Mouse (Mus musculus): Measurements from ENCODE around the gene Tbc1d22a. TPM values are rescaled to one million over a fixed set of nuclear protein-coding genes. Genes with fewer than 3 reads are reported as not detected.

Gene Tbc1d22a
- polyA plus RNA-seq, 1 experiment = 16.3 TPM

DNA sequence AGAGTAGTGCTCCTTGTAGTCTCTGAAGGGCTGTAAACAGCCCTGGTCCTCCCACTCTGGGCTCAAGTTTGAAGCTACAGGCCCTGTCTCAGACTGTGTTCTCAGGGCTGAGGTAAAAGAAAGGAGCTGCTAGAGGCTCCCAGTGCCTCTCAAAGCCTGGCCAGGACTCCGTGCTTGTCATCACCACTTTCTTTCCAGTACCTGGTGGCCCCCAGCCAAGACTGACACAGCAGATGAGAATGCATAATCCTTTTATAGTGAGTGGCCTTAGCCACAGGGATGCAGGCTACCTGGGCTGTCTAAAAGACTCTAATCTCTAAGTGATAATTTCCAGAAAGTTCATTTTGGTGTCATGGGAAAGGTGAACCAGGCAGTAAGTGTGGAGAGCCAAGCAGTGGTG is 54.3 kb downstream of the Tbc1d22a start:
- no peak for TF ChIP-seq CTCF (IDR thresholded peaks at IDR 0.05; ENCODE audit: control insufficient read depth, insufficient read depth, low read length)
- Histone ChIP-seq H3K4me3 (replicated peaks; ENCODE audit: control insufficient read depth, low read depth, low read length) (no peak overlapping the region), H3K4me1 (ENCODE audit: control insufficient read depth, insufficient read depth, low read length) (peaks cover 4% of the 10 kb centered on the region), H3K27ac (ENCODE audit: control insufficient read depth, insufficient read depth, low read depth, low read length, poor library complexity) (no peak overlapping the region)
- WGBS = 68% methylated on average over 1 of the region's 1 CpGs

DNA sequence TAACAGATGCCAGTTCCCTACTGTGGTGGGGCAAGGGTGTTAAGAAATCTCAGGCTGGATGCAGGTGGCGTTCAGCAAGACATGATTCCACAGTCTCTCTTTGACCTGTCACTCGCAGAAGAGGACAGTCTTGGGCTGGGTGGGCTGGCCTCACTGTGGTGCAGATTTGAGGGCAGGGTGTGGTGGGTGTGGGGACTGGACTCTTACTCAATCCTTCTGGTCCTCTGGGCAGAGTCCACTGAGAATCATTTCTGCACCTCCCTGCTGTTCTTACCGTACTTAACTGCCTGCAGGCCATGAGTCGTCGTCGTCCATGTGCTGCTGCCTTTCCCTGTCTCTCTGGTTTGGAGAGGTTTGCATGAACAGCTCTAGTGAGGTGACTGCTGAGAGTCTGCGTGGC is 61.5 kb downstream of the Tbc1d22a start:
- WGBS = 60% methylated on average over 7 of the region's 7 CpGs
- H3K27ac ChIP-seq (ENCODE audit: control insufficient read depth, insufficient read depth, low read depth, low read length, poor library complexity) = no peak overlapping the region
- H3K4me3 ChIP-seq (replicated peaks; ENCODE audit: control insufficient read depth, low read depth, low read length) = no peak overlapping the region
- H3K4me1 ChIP-seq (ENCODE audit: control insufficient read depth, insufficient read depth, low read length) = peaks cover 10% of the 10 kb centered on the region
- no peak for TF ChIP-seq CTCF (IDR thresholded peaks at IDR 0.05; ENCODE audit: control insufficient read depth, insufficient read depth, low read length)
- TF ChIP-seq POLR2A (IDR thresholded peaks at IDR 0.05; ENCODE audit: borderline replicate concordance, control insufficient read depth, low read depth, low read length) = no peak

DNA sequence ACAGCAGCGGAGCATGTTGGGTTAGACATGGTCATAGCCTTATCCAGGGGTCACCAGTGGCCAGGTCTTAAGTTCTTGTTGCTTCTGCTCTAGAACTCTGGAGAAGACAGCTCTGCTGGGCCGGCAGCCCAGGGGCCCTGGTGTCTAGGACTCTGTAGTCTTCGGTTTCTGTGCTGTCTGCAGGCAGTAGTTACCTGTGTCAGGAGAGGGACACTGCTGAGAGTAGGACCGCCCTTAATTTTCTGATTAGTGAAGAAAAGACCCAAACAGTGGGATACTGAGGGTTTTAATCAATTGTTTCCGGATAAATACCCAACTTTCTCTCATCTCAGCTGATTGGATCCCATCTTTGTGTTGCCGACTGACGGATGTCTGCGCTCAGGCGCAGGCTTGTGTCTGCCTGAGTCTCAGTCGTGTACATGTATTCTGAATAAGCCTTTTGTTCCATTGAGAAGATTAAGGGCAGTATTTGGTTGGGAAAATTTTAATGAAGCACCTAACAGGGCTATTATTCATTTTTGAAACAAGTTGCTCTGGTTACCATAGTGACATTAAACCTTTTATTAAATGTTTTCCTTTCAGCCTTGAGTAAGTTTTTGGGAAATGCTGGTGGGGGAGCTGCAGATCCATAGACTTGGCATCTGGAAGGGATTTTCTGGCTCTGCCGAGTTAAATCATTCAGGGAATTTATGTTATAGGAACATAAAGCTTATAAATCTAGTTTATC is 62.4 kb downstream of the Tbc1d22a start:
- WGBS = 85% methylated on average over 11 of the region's 11 CpGs
- no peak for TF ChIP-seq POLR2A (IDR thresholded peaks at IDR 0.05; ENCODE audit: borderline replicate concordance, control insufficient read depth, low read depth, low read length)
- no peak for TF ChIP-seq CTCF (IDR thresholded peaks at IDR 0.05; ENCODE audit: control insufficient read depth, insufficient read depth, low read length)
- H3K4me1 ChIP-seq (ENCODE audit: control insufficient read depth, insufficient read depth, low read length) = peaks cover 10% of the 10 kb centered on the region

DNA sequence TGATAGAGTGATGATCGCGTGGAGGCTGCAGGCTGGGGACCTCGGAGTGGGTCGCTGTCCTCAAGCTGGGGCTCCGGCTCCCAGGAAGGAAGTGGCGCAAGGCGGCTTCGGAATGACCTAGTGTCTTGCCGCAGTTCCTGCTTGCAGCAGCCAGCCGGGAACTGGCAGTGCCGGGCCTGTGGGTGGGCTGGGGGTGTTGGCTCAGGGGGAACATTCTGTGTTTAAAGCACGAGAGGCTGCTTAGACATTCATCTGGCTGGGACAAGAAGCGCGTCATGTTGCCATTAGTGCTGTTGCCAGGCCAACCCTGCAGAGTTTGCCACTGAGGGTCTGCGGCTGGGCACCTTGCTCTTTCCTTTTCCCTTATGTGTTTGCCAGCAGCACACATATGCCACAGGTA is 63.2 kb downstream of the Tbc1d22a start:
- 53% methylated on average over 15 of the region's 15 CpGs for WGBS
- no peak overlapping the region for H3K27ac ChIP-seq (ENCODE audit: control insufficient read depth, insufficient read depth, low read depth, low read length, poor library complexity)

More for the DNA sequence above, 62.4 kb downstream of the Tbc1d22a start:
- Histone ChIP-seq H3K27ac (ENCODE audit: control insufficient read depth, insufficient read depth, low read depth, low read length, poor library complexity) (no peak overlapping the region), H3K4me3 (replicated peaks; ENCODE audit: control insufficient read depth, low read depth, low read length) (no peak overlapping the region)

DNA sequence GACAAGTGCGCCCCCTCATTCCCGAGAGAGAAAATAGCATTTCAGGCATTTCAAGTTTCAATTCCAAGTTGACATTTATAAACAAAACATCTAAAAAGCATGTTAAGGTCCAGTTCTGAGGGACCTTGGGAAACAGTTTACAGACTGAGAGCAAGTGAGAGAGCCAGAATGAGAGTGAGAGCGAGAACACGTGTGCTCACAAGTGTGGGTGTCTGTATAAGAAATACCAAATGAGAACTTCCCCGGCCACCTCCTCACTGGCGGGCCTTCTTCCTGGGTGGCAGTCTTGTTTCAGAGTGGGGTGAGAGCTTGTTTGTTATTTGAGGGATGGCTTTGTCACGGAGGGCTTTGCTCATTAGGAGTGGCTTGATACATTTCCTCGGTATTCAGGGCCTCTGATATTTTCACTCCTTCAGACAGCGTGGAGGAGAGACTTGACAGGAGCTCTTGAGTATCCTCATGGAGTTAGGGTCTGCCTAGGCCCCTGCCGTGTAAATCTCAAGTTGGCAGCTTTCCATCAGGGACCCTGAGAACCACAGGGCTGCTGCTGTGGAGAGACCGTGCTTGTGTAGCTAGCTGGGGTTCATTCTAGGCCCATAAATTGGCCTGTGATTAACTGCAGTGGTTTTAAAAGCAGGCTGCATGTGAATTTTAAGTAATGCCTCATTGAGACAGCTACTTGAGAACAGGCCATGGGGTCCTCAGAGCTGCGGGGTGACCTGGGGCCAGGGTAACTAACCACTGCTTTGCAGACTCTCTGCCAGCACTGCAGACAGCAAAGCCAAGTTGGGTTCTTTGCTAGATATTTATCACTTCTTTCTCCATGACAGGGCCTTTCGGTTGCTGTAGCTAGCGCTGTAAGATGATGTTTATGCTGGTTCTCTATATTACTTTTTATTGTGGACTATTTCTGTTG is 65.1 kb downstream of the Tbc1d22a start:
- 85% methylated on average over 14 of the region's 14 CpGs for WGBS
- TF ChIP-seq POLR2A (IDR thresholded peaks at IDR 0.05; ENCODE audit: borderline replicate concordance, control insufficient read depth, low read depth, low read length) (no peak), CTCF (IDR thresholded peaks at IDR 0.05; ENCODE audit: control insufficient read depth, insufficient read depth, low read length) (no peak)
- H3K4me1 ChIP-seq (ENCODE audit: control insufficient read depth, insufficient read depth, low read length) = peaks cover 10% of the 10 kb centered on the region

More for the DNA sequence above, 63.2 kb downstream of the Tbc1d22a start:
- Histone ChIP-seq H3K4me3 (replicated peaks; ENCODE audit: control insufficient read depth, low read depth, low read length) (no peak overlapping the region), H3K4me1 (ENCODE audit: control insufficient read depth, insufficient read depth, low read length) (peaks cover 10% of the 10 kb centered on the region)
- TF ChIP-seq CTCF (IDR thresholded peaks at IDR 0.05; ENCODE audit: control insufficient read depth, insufficient read depth, low read length) (no peak), POLR2A (IDR thresholded peaks at IDR 0.05; ENCODE audit: borderline replicate concordance, control insufficient read depth, low read depth, low read length) (no peak)

DNA sequence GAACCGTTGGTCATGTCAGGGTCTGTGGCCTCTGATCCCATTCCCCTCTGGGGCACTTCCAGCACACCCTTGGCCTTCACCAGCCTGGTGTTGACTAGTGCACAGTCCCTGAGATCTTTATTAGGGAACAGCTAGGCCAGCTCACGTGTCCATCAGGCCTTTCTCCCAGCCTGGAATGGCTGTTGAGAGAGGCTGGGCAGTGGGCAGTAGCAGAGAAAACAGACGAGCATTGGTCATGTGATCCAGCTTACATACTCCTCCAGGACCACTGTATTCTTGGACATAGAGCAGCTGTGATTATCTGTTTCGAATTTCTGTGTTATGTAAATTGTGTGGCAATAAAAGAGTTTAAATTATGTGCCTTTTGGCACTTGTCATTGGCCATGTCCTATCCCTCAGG is 65.9 kb downstream of the Tbc1d22a start:
- TF ChIP-seq POLR2A (IDR thresholded peaks at IDR 0.05; ENCODE audit: borderline replicate concordance, control insufficient read depth, low read depth, low read length) (no peak), CTCF (IDR thresholded peaks at IDR 0.05; ENCODE audit: control insufficient read depth, insufficient read depth, low read length) (no peak)
- 73% methylated on average over 4 of the region's 4 CpGs for WGBS
- Histone ChIP-seq H3K4me3 (replicated peaks; ENCODE audit: control insufficient read depth, low read depth, low read length) (no peak overlapping the region), H3K27ac (ENCODE audit: control insufficient read depth, insufficient read depth, low read depth, low read length, poor library complexity) (no peak overlapping the region), H3K4me1 (ENCODE audit: control insufficient read depth, insufficient read depth, low read length) (peaks cover 9% of the 10 kb centered on the region)

More for the DNA sequence above, 65.1 kb downstream of the Tbc1d22a start:
- Histone ChIP-seq H3K4me3 (replicated peaks; ENCODE audit: control insufficient read depth, low read depth, low read length) (no peak overlapping the region), H3K27ac (ENCODE audit: control insufficient read depth, insufficient read depth, low read depth, low read length, poor library complexity) (no peak overlapping the region)

DNA sequence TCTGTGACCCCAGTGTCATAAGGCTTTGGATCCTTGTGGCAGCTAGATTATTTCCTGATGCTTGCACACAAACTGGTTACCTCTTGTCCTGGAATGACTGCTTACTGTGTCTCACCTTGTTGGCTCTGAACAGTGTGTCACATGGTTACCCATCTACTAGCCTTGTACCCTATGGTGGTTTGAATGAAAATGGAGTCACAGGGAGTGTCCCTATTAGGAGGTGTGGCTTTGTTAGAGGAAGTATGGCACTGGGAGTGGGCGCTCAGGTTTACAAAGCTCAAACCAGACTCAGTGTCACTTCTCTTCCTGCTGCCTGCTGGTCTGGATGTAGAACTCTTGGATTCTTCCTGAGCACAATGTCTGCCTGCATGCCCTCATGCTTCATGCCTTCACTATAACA is 69.0 kb downstream of the Tbc1d22a start:
- Histone ChIP-seq H3K4me3 (replicated peaks; ENCODE audit: control insufficient read depth, low read depth, low read length) (no peak overlapping the region), H3K4me1 (ENCODE audit: control insufficient read depth, insufficient read depth, low read length) (no peaks in the 10 kb centered on the region; the same call in 1 of the 2 replicates), H3K27ac (ENCODE audit: control insufficient read depth, insufficient read depth, low read depth, low read length, poor library complexity) (no peak overlapping the region)
- TF ChIP-seq CTCF (IDR thresholded peaks at IDR 0.05; ENCODE audit: control insufficient read depth, insufficient read depth, low read length) (no peak), POLR2A (IDR thresholded peaks at IDR 0.05; ENCODE audit: borderline replicate concordance, control insufficient read depth, low read depth, low read length) (no peak)
- WGBS = 52% methylated on average over 1 of the region's 1 CpGs

DNA sequence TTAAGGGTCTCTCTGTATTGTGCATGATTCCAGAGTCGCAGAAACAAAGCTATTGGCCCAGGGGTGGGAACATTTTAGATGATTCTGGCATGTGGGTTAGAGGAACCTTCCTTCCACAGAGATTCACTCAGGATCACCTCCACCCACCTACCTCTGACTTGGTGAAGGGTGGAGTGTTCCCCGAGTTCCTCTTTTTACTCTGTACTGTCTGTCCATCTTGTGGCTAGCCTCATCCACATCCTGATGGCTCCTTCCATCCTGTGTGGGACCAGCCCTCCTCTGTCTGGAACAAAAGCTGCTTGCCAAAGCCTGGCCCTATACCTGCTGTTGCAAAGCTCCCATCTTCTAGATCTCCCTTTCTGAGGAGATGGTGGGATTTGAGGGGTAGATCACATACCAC is 71.0 kb downstream of the Tbc1d22a start:
- WGBS = 38% methylated on average over 2 of the region's 2 CpGs
- no peaks in the 10 kb centered on the region; the same call in 1 of the 2 replicates for H3K4me1 ChIP-seq (ENCODE audit: control insufficient read depth, insufficient read depth, low read length)
- H3K4me3 ChIP-seq (replicated peaks; ENCODE audit: control insufficient read depth, low read depth, low read length) = no peak overlapping the region
- no peak for TF ChIP-seq CTCF (IDR thresholded peaks at IDR 0.05; ENCODE audit: control insufficient read depth, insufficient read depth, low read length)
- TF ChIP-seq POLR2A (IDR thresholded peaks at IDR 0.05; ENCODE audit: borderline replicate concordance, control insufficient read depth, low read depth, low read length) = no peak
- H3K27ac ChIP-seq (ENCODE audit: control insufficient read depth, insufficient read depth, low read depth, low read length, poor library complexity) = no peak overlapping the region

All from bone marrow, adult 2 months (tissue).